Mouse (Mus musculus): ENCODE results near the gene Slc39a11. TPM values are rescaled to one million over a fixed set of nuclear protein-coding genes. Genes with fewer than 3 reads are reported as not detected.

Slc39a11 gene
- total and polyA plus RNA-seq, 3 experiments = 5.0 to 9.9 (median 5.3) TPM

GRCm38 (mm10) chr11:113438915-113439314, 211.0 kb downstream of the Slc39a11 start:
- H3K9me3 ChIP-seq (replicated peaks) = peaks cover 65% of the 10 kb centered on the region
- no peaks in the 10 kb centered on the region for H3K27me3 ChIP-seq (ENCODE audit: insufficient read depth, low read length)
- H3K4me3 ChIP-seq (ENCODE audit: low read depth, low read length) = no peak overlapping the region
- TF ChIP-seq POLR2AphosphoS5 (IDR thresholded peaks at IDR 0.05; ENCODE audit: insufficient replicate concordance, low read depth, low read length) = no peak
- no peak for TF ChIP-seq TAL1 (conservative IDR thresholded peaks at IDR 0.05; ENCODE audit: low read depth, low read length)
- TF ChIP-seq GATA2 (IDR thresholded peaks at IDR 0.05; ENCODE audit: borderline replicate concordance, low read depth, low read length) = no peak
- TF ChIP-seq GATA1 (IDR thresholded peaks at IDR 0.05; ENCODE audit: borderline replicate concordance, low read length) = no peak
- no peak for TF ChIP-seq CTCF (IDR thresholded peaks at IDR 0.05; ENCODE audit: low read depth, low read length)
- ATAC-seq (ENCODE audit: extremely low read depth, insufficient number of reproducible peaks, low FRiP score, poor library complexity, severe bottlenecking) = no peak
- H3K36me3 ChIP-seq (replicated peaks) = peaks cover 8% of the 10 kb centered on the region
- H3K4me1 ChIP-seq (ENCODE audit: insufficient read depth, low read depth, low read length) = no peaks in the 10 kb centered on the region
- DNase-seq (ENCODE audit: low spot score) = no peak

DNA sequence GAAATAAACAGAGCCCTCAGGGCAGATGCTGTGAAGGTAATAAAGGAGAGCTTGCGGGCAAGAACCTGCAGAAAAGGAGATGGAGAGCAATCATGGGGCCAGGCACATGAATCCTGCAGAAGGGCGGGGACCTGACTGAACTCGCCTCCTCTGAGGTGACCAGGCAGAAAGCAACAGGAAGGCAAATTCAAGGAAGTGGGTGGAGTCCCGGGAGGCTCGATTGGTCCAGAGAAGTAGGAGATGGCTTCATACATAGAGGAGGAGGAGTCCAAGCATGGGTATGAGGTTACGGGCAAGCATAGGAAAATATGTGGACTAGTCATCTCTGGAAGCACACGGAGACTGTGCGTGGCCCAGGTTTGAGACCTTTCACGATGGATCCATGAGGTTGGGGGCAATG, 212.5 kb downstream of the Slc39a11 start:
- no peak for ATAC-seq (ENCODE audit: extremely low read depth, insufficient number of reproducible peaks, low FRiP score, poor library complexity, severe bottlenecking)
- Histone ChIP-seq H3K4me3 (ENCODE audit: low read depth, low read length) (no peak overlapping the region), H3K4me1 (ENCODE audit: insufficient read depth, low read depth, low read length) (no peaks in the 10 kb centered on the region), H3K36me3 (replicated peaks) (peaks cover 12% of the 10 kb centered on the region), H3K27me3 (ENCODE audit: insufficient read depth, low read length) (no peaks in the 10 kb centered on the region), H3K9me3 (replicated peaks) (peaks cover 57% of the 10 kb centered on the region)
- TF ChIP-seq CTCF (IDR thresholded peaks at IDR 0.05; ENCODE audit: low read depth, low read length) = no peak
- TF ChIP-seq TAL1 (conservative IDR thresholded peaks at IDR 0.05; ENCODE audit: low read depth, low read length) = no peak
- no peak for TF ChIP-seq GATA2 (IDR thresholded peaks at IDR 0.05; ENCODE audit: borderline replicate concordance, low read depth, low read length)
- TF ChIP-seq GATA1 (IDR thresholded peaks at IDR 0.05; ENCODE audit: borderline replicate concordance, low read length) = no peak
- no peak for TF ChIP-seq POLR2AphosphoS5 (IDR thresholded peaks at IDR 0.05; ENCODE audit: insufficient replicate concordance, low read depth, low read length)
- no peak for DNase-seq (ENCODE audit: low spot score)

DNA sequence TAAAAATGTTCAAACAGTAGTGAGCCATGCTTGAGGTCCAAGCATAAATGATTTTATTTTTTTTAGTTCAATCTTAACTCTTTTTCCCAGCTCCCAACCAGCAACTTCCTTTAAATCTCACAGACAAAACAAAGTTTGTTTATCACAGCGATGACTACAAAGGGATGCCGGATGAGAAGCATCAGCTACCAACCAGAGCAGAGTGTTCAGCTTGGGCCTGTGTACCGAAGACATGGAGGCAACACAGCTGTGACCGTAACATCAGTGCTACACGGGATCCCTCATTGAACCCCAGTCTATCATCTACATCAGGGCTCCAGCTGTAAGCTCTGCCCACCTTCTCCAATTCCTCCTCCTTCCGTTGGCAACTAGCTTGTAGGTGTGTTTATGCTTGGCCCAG, 213.6 kb downstream of the Slc39a11 start:
- Histone ChIP-seq H3K36me3 (replicated peaks) (peaks cover 11% of the 10 kb centered on the region), H3K9me3 (replicated peaks) (peaks cover 56% of the 10 kb centered on the region), H3K4me1 (ENCODE audit: insufficient read depth, low read depth, low read length) (no peaks in the 10 kb centered on the region), H3K27me3 (ENCODE audit: insufficient read depth, low read length) (no peaks in the 10 kb centered on the region), H3K4me3 (ENCODE audit: low read depth, low read length) (no peak overlapping the region)
- DNase-seq (ENCODE audit: low spot score) (no peak), ATAC-seq (ENCODE audit: extremely low read depth, insufficient number of reproducible peaks, low FRiP score, poor library complexity, severe bottlenecking) (no peak)
- TF ChIP-seq POLR2AphosphoS5 (IDR thresholded peaks at IDR 0.05; ENCODE audit: insufficient replicate concordance, low read depth, low read length) = no peak
- no peak for TF ChIP-seq TAL1 (conservative IDR thresholded peaks at IDR 0.05; ENCODE audit: low read depth, low read length)
- no peak for TF ChIP-seq CTCF (IDR thresholded peaks at IDR 0.05; ENCODE audit: low read depth, low read length)
- TF ChIP-seq GATA1 (IDR thresholded peaks at IDR 0.05; ENCODE audit: borderline replicate concordance, low read length) = no peak

- peaks cover 52% of the 10 kb centered on the region for H3K9me3 ChIP-seq (replicated peaks)
- H3K27me3 ChIP-seq (ENCODE audit: insufficient read depth, low read length) = no peaks in the 10 kb centered on the region
- no peaks in the 10 kb centered on the region for H3K4me1 ChIP-seq (ENCODE audit: insufficient read depth, low read depth, low read length)
- no peak for DNase-seq (ENCODE audit: low spot score)
- no peak for TF ChIP-seq POLR2AphosphoS5 (IDR thresholded peaks at IDR 0.05; ENCODE audit: insufficient replicate concordance, low read depth, low read length)
- no peak for TF ChIP-seq GATA1 (IDR thresholded peaks at IDR 0.05; ENCODE audit: borderline replicate concordance, low read length)
- no peak for TF ChIP-seq CTCF (IDR thresholded peaks at IDR 0.05; ENCODE audit: low read depth, low read length)
- TF ChIP-seq GATA2 (IDR thresholded peaks at IDR 0.05; ENCODE audit: borderline replicate concordance, low read depth, low read length) = no peak
- no peak for TF ChIP-seq TAL1 (conservative IDR thresholded peaks at IDR 0.05; ENCODE audit: low read depth, low read length)
- no peak overlapping the region for H3K4me3 ChIP-seq (ENCODE audit: low read depth, low read length)
- no peak for ATAC-seq (ENCODE audit: extremely low read depth, insufficient number of reproducible peaks, low FRiP score, poor library complexity, severe bottlenecking)
- peaks cover 11% of the 10 kb centered on the region for H3K36me3 ChIP-seq (replicated peaks)
Measured at GRCm38 (mm10) chr11:113435696-113436095, 214.2 kb downstream of the Slc39a11 start.

- TF ChIP-seq CTCF (IDR thresholded peaks at IDR 0.05; ENCODE audit: low read depth, low read length) (no peak), POLR2AphosphoS5 (IDR thresholded peaks at IDR 0.05; ENCODE audit: insufficient replicate concordance, low read depth, low read length) (no peak), GATA2 (IDR thresholded peaks at IDR 0.05; ENCODE audit: borderline replicate concordance, low read depth, low read length) (no peak), TAL1 (conservative IDR thresholded peaks at IDR 0.05; ENCODE audit: low read depth, low read length) (no peak), GATA1 (IDR thresholded peaks at IDR 0.05; ENCODE audit: borderline replicate concordance, low read length) (no peak)
- Histone ChIP-seq H3K9me3 (replicated peaks) (peaks cover 53% of the 10 kb centered on the region), H3K4me1 (ENCODE audit: insufficient read depth, low read depth, low read length) (no peaks in the 10 kb centered on the region), H3K4me3 (ENCODE audit: low read depth, low read length) (no peak overlapping the region), H3K36me3 (replicated peaks) (peaks cover 16% of the 10 kb centered on the region), H3K27me3 (ENCODE audit: insufficient read depth, low read length) (no peaks in the 10 kb centered on the region)
- DNase-seq (ENCODE audit: low spot score) (no peak), ATAC-seq (ENCODE audit: extremely low read depth, insufficient number of reproducible peaks, low FRiP score, poor library complexity, severe bottlenecking) (no peak)
Measured at GRCm38 (mm10) chr11:113431161-113431560, 218.7 kb downstream of the Slc39a11 start.

- peaks cover 53% of the 10 kb centered on the region for H3K9me3 ChIP-seq (replicated peaks)
- H3K4me1 ChIP-seq (ENCODE audit: insufficient read depth, low read depth, low read length) = no peaks in the 10 kb centered on the region
Measured at GRCm38 (mm10) chr11:113425882-113426281, 224.0 kb downstream of the Slc39a11 start.

More at GRCm38 (mm10) chr11:113425882-113426281, 224.0 kb downstream of the Slc39a11 start:
- TF ChIP-seq TAL1 (conservative IDR thresholded peaks at IDR 0.05; ENCODE audit: low read depth, low read length) = no peak
- no peak for TF ChIP-seq GATA1 (IDR thresholded peaks at IDR 0.05; ENCODE audit: borderline replicate concordance, low read length)
- no peak for TF ChIP-seq CTCF (IDR thresholded peaks at IDR 0.05; ENCODE audit: low read depth, low read length)
- TF ChIP-seq GATA2 (IDR thresholded peaks at IDR 0.05; ENCODE audit: borderline replicate concordance, low read depth, low read length) = no peak
- no peaks in the 10 kb centered on the region for H3K27me3 ChIP-seq (ENCODE audit: insufficient read depth, low read length)
- peaks cover 7% of the 10 kb centered on the region for H3K36me3 ChIP-seq (replicated peaks)
- DNase-seq (ENCODE audit: low spot score) = no peak
- no peak for ATAC-seq (ENCODE audit: extremely low read depth, insufficient number of reproducible peaks, low FRiP score, poor library complexity, severe bottlenecking)
- no peak overlapping the region for H3K4me3 ChIP-seq (ENCODE audit: low read depth, low read length)
